Mouse (Mus musculus): ENCODE measurements around the gene Cobll1. TPM values are rescaled to one million over a fixed set of nuclear protein-coding genes. Genes with fewer than 3 reads are reported as not detected.

The Cobll1 gene
- polyA plus RNA-seq, 2 experiments from 2014 or later, result 2.7 to 4.6 TPM

GRCm38 (mm10) chr2:65145421-65146117, 93.6 kb downstream of the Cobll1 start:
- peak; percentile 94 for ATAC-seq

GRCm38 (mm10) chr2:65141093-65141661, 98.0 kb downstream of the Cobll1 start:
- no peak for ATAC-seq

GRCm38 (mm10) chr2:65140330-65140922, 98.8 kb downstream of the Cobll1 start:
- no peak for ATAC-seq

DNA sequence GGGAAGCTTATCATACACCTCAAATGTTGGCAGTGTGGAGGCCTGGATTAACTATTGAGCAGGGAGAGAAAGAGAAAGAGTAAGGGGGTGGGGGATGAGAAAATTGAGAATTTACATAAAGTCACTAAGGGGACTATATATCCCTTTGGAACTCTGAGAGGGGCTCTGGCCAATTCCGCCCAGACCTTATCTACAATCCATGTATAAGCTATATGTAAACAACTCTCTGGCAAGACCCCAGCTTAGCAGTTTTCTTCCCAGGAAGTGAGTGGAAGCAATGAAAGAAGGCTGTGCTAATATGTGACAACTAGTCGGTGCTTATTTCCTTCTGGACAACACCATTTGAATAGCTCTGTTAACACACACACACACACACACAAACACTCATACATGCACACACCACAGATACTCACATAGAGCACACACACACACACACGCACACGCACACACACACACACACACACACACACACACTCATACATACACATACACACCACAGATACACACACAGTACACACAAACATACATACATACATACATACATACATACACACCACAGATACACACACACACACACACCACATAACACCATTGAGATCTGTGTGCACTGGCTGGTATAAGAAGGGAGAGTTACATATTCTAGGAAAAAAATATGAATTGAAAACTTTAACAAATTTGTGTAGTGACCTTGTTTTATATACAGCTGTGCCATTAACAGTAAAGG, 99.4 kb downstream of the Cobll1 start:
- no peak for ATAC-seq

GRCm38 (mm10) chr2:65138992-65139391, 100.2 kb downstream of the Cobll1 start:
- no peak for ATAC-seq

- ATAC-seq, result no peak
Observed at GRCm38 (mm10) chr2:65126141-65126783, 112.9 kb downstream of the Cobll1 start.

DNA sequence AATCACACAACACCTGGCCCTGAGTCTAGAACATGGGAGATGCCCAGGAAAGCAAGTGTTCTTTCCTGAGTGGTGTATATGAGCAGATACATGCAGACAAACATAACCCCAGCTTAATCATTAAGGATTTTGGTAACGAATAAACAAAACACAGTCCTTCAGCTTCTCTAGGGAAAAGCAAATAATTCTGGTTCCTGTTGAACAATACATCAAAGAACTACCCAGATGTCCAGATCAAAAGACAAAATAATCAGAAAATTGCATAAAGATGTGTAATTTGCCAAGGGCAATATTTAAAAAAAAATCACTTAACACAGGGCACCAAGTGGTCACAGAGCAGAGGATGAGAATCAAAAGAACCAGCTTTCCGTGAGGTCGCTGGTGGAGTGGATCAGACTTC, 115.5 kb downstream of the Cobll1 start:
- no peak for ATAC-seq

DNA sequence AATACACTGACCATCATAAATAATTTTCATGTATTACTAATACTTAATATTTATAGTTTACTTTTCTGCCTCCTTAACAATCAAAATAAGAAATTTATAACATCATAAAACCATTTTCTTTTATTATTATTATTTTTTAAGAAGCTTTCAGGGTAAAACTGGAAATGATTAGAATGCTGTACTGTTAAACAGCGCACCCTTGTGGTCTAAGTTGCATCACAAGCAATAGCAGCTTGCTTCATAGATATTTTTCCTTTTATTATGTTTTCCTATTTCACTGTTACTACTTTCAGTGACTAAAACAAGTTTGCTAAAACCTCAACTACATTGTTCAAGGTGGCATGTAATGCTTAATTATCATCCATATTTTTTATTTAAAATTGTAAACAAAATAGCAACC, 117.8 kb downstream of the Cobll1 start:
- ATAC-seq, result no peak

GRCm38 (mm10) chr2:65121012-65121411, 118.2 kb downstream of the Cobll1 start:
- no peak for ATAC-seq

DNA sequence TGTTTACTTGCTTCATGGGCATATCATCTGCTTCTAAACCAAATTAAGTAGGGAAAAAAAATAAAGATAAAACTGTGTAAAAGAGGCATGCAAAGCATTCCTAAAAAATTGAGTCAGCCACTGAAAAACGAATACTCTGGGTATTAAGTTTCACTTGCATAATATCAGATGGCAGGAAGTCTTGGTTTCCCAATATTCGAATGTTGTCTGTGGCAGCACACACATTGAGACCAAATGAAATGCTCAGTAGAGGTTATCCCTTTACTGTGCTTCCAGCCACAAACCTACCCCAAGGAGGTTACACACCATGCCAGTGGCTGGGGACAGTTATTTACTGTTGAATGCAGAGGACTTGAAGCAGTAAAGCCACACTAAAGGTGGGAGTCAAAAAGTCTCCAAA, 119.1 kb downstream of the Cobll1 start:
- ATAC-seq, result no peak

DNA sequence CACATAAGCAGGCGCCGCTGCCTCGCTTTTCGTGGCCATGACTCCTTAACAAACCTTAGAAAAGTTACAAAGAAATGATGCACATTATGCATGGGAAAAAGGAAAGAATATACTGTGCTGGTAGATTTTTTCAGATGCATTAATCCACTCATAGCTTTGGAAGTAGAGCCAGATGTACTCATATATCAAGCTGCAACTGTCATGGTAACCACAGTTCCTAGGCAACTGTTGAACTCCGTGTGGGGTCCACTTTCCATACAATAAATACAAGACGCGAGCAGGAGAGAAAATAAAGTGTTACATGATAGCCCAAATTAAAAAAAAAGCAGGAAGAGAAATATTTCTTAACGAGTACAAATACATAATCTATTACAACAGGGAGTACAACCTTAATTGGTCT, 119.5 kb downstream of the Cobll1 start:
- no peak for ATAC-seq

- ATAC-seq, result no peak
Observed at GRCm38 (mm10) chr2:65119076-65119475, 120.1 kb downstream of the Cobll1 start.

DNA sequence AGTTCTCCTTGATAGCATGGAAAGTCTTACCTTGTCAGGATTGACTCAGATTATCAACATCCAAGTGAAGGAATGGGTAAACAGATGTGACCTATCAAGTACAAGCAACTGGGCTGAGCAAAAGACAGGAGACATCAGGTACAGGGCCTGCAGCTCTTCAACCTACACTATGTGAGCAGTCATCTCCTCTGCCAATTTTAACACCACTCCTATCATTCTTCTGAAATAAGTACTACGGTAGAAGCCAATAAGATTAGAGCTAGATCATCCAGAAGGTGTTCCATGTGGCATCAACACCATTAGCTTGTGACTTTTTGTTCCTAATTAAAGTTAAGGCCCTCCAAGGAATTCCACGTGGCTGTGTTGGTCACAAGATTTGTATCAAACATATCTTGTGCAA, 121.3 kb downstream of the Cobll1 start:
- ATAC-seq, result no peak

GRCm38 (mm10) chr2:65116428-65117125, 122.6 kb downstream of the Cobll1 start:
- no peak for ATAC-seq

- ATAC-seq, result no peak
Observed at GRCm38 (mm10) chr2:65113191-65113590, 126.0 kb downstream of the Cobll1 start.

- peak; percentile 43 for ATAC-seq
Observed at GRCm38 (mm10) chr2:65104569-65104968, 134.6 kb downstream of the Cobll1 start.

DNA sequence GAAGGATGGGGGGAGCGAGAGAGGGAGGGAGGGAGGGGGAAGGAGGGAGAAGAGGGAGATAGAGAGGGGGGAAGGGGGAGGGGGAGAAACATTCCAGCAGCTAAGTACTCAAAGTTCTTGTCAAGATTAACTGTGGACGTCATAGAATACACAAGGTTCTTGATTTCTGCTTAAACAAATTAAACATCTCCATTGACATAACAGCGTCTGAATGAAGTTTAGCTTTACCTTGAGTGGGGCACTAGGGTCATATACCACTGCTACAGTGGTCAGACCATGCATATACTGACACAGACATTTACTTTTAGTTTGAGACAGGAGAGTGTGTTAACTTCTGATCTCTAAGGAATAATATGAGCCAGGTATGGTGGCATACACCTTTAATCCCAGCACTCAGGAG, 135.4 kb downstream of the Cobll1 start:
- ATAC-seq, result no peak

DNA sequence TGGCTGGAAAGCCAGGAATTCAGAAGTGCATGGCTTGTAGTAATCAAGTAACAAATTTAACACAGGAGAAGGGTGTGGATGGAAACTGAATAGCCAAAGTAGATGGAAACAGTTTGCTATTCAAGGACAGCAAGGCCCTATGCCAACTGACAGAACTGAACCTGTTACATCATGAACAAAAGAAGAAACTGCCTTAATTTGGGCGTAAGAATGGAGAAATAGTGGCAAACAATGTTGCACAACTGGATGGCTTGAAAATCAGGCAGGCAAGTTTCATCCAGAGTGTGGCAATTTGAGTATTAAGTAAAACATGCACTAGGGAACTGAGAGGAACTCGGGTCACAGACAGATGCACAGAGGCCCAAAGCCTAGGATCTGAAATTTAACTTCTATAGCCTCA, 137.8 kb downstream of the Cobll1 start:
- no peak for ATAC-seq

- ATAC-seq, result no peak
Observed at GRCm38 (mm10) chr2:65100001-65100400, 139.2 kb downstream of the Cobll1 start.

- no peak for ATAC-seq
Observed at GRCm38 (mm10) chr2:65095571-65095970, 143.6 kb downstream of the Cobll1 start.

DNA sequence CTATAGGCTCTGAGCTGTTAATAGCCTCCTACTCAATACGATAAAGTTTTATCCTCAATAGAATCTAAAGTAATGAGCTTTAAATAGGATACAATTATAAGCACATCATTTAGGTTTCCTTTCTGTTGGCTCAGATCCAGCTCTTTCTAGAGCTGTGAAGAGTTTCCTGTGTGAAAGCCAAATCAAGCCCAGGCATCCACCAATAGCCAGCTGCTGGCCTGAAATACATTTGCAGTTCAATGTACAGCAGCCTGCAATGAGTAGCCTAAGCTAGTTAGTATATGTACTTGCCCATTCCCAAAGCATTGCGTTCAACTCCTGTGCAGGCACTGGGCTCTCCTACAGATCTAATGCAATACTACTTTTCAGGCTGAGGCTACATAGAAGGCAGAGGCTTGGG, 145.2 kb downstream of the Cobll1 start:
- no peak for ATAC-seq

DNA sequence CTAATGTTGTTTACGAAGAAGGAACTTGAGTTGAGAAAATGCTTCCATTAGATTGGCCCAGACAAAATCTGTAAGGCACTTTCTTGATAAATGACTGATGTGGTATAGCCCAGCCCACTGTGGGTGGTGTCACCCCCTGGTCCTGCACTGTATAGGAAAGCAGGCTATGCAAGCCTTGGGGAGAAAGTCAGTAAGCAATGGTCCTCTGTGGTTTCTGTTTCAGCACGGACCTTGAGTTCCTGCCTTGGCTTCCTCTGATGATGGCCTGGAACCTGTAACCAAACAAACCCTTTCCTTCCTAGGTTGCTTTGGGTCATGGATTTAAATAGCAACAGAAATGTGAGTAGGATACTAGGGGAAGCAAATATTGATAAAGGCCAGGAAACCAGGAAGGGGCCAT, 148.2 kb downstream of the Cobll1 start:
- no peak for ATAC-seq
